Mouse (Mus musculus) B cell, adult 2 months (primary cell): Measurements from ENCODE around the gene Gimap3.

Experiments
- DNase-seq, 2 experiments: peaks; one replicate each; pipeline ENCODE4 v3.0.0; 2022

The Gimap3 gene

DNA sequence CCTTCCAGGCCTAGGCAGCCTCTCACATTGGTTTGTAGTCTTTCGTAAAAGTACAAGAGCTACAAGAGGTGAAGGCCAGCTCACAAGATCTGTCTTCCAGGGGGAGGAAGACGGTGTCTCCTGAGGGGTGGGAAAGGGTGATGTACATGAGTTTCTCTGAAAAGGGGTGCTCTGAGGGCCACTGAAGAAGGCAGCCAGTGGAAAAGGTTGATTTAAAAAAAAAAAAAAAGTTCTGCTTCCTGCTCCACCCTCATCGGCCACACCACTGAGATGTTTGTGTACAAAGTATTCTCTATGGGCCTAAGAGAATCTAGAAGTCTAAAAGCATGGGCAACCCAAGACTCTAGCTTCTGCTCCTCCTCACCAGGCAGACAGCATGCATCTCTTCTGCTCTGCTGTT lies at the start of gene Gimap3:
Gene Gimap3, minus strand, starts transcription at position 156 of the 400 bp plus-strand sequence.
- peak; percentile 36 to 38 for DNase-seq

DNA sequence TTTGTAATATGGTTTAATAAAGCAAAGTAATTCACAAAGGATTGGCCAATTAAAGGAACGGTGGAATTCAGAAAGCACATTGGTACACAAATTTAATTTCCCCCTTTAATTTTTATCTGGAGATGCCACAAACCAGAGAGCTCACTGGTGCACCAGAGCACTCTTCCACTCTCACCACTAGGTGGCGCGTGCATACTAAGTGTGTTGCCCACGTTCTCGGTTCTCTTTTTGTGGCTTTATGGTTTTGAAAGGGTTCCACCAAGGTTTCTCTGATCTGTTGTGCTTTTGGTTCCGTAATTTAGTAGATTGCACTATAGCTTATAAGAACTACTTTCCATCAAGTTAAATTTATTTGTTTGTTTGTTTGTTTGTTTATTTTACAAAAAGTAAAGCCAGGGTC lies 47.2 kb upstream of the Gimap3 start:
- DNase-seq, result peak; percentile 82 to 85

- DNase-seq, result peak; percentile 20 to 32
Measured at GRCm38 (mm10) chr6:48815013-48815412, 44.4 kb upstream of the Gimap3 start.

DNA sequence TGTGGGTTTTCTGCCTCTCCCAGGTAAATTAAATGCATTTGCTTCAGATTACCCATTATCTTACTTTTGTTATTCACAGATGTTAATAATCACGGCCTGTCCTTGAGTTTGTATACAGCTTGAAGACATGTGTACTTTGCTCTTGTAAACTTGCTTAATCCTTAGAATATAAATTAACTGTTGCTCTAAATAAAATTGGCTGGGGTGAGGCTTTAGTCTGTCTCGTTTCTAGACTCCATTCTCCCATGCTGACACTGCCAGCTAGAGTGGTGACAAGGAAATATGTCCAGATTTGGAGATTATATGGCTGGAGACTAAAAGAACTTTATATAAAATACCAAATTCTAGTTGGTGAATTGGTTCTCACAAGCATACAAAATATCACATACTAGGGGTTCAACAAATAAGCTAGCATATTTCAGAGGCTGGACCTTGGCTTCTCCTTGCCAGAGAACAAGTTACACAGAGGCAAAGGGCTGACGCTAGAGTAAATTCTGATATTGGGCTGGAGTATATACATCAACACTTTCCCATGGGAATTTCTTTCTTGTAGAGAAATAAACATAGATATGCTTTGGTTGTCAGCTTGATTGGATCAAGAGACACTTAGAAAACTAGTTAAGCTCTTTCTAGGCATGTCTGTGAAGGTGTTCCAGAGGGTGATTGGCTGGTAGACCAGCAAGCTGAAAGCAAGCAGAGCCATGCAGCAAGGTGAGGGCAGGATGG lies 39.0 kb upstream of the Gimap3 start:
- no peak for DNase-seq

GRCm38 (mm10) chr6:48806746-48807145 lies 36.1 kb upstream of the Gimap3 start:
- DNase-seq, result no peak

DNA sequence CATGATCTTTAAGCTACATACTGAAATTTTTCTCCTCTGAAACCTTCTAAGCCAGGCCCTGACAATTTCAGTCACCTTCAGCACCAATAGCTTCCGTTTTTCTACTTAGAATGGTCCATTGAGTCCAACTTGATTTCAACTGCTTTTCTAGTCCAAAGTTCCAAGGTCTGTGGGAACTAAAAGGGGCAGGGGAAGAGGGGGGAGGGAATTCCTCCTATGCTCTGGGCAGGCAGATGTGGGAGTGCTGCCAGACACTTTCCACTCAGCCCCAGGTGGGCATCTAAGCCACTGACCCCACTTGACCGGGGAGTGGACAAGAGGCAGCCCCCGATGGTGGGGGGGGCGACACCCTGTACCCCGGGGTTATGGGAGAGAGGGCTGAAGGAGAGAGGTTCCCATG lies 33.7 kb upstream of the Gimap3 start:
- no peak for DNase-seq

DNA sequence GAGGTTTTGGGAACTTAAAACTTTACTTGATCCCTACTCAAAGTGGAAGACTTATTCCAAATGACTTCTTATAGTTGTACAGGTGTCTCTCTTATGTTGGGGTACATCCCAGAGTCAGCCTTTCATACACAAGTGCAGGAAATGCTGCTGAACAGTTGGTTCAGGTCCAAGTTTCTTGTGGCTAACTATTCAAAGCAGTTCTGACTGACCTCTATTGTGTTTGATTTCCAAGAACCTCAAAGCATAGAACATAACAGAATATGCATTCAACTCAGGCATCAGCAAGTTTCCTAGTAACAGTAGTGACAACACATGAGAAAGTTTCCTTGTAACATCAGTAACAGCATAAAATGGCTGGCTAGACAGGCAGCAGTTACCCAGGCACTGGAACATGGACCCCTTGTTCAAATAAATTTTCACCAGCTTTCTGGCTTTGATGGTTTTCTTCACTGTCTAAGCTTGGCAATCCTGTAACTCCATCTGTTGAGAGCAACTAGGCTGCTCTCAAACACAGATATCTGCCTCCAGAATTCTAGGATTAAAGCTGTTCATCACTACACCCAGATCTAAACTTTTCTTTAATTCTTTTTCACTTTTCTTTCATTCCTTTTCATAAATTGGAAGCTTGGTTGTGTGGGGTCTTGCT lies 32.9 kb upstream of the Gimap3 start:
- no peak for DNase-seq

DNA sequence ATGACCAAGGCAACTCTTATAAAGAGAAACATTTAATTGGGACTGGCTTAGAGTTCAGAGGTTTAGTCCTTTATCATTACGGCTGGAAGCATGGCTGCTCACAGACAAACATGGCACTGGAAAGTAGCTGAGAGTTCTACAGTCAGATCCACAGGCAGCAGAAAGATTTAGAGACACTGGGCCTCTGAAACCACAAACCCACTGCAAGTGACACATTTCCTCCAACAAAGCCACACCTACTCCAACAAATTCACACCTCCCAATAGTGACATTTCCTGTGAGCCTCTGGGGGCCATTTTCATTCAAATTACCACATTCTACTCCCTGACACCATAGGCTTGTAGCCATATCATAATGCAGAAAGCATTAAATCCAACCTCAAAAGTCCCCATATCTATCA lies 31.2 kb upstream of the Gimap3 start:
- peak; percentile 20 to 22 for DNase-seq

GRCm38 (mm10) chr6:48787867-48788266 lies 17.2 kb upstream of the Gimap3 start:
- DNase-seq, result no peak

GRCm38 (mm10) chr6:48785601-48786000 lies 14.9 kb upstream of the Gimap3 start:
- DNase-seq, result no peak

DNA sequence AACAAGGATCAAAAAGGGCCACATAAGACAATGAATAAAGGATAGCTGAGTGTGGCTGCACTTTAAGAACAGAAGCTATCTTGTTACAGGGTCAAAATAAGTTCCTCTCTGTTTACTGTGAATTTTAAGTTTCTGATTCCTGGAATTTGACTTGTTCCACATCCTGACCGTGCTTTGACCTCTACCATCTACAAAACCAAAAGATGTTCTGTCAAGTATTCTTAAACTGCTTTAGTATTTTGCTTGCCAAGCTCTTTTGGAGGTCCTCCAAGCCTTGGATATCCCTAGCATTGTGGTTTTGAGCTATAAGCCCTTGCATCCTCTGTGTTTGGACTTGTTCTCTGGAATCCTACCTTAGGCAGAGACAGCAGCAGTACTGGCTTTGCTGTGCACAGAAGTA lies 14.5 kb upstream of the Gimap3 start:
- DNase-seq, result no peak

GRCm38 (mm10) chr6:48784406-48784805 lies 13.8 kb upstream of the Gimap3 start:
- DNase-seq, result no peak

DNA sequence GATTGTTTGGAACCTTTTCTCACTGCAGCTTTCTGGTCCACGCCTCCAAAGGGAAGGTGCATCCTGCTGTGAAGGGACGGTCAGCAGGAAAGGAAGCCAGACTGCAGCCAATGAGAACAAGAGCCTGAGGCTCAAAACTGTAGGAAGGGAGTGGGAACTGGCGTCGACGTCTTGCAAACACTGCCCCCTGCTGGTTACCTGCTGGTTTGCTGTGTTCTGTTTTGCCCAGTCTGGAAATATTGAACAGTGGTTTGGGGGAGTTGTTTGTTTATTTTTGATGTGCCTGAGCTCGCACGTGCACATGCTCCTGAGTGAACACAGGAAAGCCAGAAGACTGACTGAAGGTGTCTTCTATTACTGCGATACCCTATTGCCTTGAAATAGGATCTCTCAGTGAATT lies 1.4 kb upstream of the Gimap3 start:
- DNase-seq, result peak; percentile 89 to 90

GRCm38 (mm10) chr6:48768933-48769332 lies 1.7 kb downstream of the Gimap3 start:
- DNase-seq, result no peak

DNA sequence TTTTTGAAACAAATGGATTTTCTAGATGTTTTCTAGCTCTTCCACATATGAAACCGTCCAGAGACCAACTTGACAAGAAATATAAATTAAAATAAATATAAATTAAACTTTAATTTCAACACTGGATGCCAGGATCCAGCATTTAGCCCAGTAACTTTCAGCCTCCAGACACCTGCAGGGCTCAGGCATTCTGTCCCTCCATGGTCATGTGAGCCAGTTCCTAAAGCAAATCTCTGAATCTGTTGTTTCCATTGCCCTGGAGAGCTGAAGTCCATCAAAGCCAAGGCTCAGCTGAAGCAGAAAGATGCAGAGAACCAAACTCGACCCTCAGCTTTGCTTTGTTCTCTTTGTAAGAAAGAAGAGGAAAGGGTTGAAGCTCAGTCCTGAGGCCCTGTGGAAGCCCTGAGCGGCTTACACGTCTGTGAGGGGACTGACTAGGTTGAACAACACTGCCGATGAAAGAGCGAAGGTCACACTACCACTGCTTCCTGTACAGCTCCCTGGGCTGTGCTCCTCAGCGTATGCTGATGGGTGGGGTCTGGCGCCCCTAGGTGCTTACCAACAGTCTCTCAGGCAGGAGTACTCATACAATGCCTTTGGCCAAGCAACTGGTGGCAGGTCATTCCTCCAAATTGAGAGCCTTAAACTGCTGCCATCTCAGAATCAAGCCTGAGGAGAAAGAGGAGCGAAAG lies 2.3 kb downstream of the Gimap3 start:
- DNase-seq, result peak; percentile 50

DNA sequence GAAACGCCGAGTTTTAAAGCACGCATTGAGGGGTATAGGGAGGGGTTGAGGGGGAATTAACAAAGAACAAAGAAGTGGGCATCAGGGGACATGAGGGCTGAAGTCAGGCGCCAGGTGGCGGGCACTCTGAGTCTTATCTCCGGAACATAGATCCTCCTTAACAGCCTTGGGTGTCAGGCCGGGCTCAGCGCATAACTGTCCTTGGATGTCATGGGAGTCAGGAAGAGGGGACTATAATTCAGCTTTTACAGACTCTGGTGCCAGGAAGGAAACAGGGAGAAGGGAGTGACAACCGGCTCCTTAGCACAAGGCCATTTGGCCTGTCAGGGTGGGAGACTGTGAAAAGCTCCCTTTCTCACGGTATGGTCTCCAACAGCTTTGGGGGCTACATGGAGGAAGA lies 6.2 kb downstream of the Gimap3 start:
- no peak for DNase-seq

GRCm38 (mm10) chr6:48763567-48764270 lies 6.9 kb downstream of the Gimap3 start:
- no peak for DNase-seq

DNA sequence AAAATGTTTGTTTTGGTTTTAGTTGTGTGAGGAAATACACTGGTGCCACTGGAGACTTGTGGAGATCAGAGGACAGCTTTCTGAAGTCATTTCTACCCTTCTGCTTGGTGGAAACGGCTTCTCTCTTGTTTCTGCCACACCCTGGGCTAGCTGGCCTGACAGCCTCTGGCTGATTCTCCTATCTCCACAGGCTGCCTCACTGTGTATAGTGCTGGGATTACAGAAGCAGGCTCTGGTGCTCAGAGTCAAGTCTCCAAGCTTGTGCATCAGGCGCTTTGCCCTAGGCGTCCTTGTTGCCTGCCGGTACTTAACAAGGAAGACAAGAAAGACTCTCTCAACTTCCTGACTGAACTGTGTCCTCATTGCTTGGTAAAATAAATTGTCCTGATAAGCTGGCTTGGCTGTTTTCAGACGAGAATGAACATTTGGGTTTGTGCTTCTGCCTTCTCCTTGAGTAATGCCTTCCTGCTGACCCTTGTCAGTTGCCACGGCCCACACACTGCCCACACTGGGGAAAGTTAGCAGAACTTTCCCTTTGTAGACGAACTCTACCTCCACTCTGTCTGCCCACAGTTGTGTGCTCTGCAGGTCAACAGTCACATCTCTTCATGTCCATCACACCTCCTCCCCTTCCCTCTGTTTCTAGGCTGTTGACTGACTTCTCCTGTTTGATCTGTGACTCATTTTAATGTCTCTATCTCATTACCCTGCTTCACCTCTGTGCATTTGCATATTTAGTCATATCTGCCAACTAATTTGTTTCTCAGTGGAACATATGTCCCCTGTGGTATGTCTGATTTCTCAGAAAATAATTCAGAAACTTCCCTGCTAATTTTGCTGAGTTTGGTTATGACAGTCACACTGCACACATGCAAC lies 23.3 kb downstream of the Gimap3 start:
- DNase-seq, result peak; percentile 45 to 50

DNA sequence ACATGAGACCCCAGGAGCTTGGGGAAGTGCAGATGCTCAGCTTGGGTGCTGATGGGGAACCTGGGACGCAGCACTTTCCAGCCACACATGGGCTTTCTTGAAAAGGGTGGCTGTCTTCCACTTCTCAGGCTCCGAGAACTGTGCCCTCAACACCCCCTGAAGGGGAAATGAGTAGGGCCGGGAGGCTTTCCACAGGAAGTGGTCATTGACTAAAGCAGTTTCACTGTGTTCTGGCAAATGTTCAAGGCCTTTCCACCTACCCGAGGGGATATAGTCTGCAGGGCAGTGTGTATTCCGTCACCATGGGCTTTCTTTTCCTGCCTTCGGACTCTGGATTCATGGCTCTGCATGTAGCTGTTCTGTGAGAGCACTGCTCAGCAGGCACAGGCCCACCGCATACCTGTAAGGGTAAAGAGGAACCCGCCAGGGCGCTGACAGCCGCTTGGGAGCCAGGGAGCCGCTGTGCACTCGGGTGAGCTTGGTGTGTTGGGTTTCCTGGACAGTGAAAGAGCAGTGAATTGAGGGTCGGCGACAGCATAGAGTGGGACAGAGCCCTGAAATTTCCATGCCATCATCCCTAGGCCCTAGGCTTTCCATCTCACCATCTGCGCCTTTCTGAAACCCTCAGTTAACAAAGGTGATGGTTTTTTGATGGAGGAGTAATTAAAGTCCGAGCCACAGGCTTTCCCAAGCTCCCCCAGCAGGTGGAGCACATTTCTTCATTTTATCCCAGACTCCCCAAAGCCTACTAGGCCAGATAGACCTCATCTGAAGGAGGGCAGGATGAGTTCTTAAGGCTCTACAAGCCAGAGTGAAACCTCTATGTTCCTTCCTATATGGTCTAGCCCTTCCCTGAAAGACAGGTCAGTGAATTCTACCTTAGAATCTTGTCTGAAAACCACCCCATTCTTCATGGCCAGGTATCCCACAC lies 24.4 kb downstream of the Gimap3 start, which contains the start of gene Gimap5:
Gene Gimap5, plus strand, starts transcription at position 239 of the 931 bp plus-strand sequence.
- peak; percentile 76 to 77 for DNase-seq

DNA sequence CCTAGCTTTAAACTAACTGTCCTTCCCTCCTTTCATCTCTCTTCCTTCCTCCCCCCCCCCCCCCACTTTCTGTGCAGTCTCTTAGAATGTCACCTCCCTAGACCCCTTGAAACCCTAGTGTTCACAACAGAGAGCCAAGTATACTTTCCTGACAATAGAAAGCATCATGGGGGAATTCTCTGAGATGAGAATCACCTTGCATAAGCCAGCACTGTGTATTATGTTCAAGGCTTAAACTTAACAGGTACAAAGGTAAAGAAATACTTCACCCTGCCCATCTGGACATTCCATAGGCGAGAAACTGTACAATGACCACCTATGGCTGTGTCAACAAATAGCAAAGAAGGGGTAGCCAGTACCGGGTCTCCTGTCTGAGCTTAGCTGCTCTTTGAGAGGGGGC lies 25.2 kb downstream of the Gimap3 start:
- no peak for DNase-seq
